ENCODE assay signal across 22 mouse cellular contexts in the genomic region with DNA sequence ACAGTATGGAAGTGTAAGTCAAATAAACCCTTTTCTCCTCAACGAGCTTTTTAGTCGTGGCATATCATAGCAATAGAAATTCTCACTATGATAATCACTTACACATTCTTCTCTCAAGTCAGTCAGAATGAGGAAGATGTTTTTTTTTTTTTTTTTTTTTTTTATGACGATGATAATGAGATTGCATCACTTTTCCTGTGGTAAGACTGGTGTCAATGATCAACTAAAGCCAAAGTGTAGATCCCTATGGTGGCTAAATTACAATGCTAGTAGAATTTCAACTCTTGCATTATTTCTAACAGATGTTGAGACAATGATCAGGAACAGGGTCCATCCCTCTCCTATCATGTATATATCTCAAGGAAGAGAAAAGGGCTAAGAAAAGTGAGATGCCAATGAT.
DNase-seq lines count a peak whose midpoint lies in the region; ATAC-seq and TF ChIP-seq lines count a peak whose summit lies in the region.
"Had no signal": no experiment of that assay in that cellular context is flagged by ENCODE, and none has a peak within 500 bp of the region (broad histone marks: within the 10 kb centered on the region; RNA-seq: fewer than 3 reads in every experiment).

No protein-coding gene starts in this region.

- ATAC-seq in common myeloid progenitor, adult 5-6 weeks (replicated peaks; ENCODE audit: low read depth, poor library complexity, severe bottlenecking): peak; percentile 73
- ATAC-seq in megakaryocyte, adult 5-6 weeks (ENCODE audit: poor library complexity, severe bottlenecking): peak; percentile 67
- ATAC-seq: CD4-positive, CD25-positive, alpha-beta regulatory T cell, adult 4 months; forebrain, embryonic 13.5 days; forebrain, embryonic 15.5 days; forebrain, postnatal 0 days had no signal

- H3K27ac ChIP-seq in layer of hippocampus, adult 2 months: no peak overlapping the region
- H3K27ac ChIP-seq: embryonic facial prominence, embryonic 10.5 days; embryonic facial prominence, embryonic 12.5 days; forebrain, embryonic 13.5 days; forebrain, embryonic 15.5 days had no signal

- TF ChIP-seq CTCF in layer of hippocampus, adult 2 months (conservative IDR thresholded peaks at IDR 0.05): no peak

- intact Hi-C loops in left cerebral cortex, postnatal 36 days (cut with DNase I): no loop called here

- H3K4me3 ChIP-seq in layer of hippocampus, adult 2 months: no peak overlapping the region
- H3K4me3 ChIP-seq: embryonic facial prominence, embryonic 10.5 days; embryonic facial prominence, embryonic 12.5 days; forebrain, embryonic 13.5 days; forebrain, embryonic 15.5 days had no signal

- DNase-seq in 416B (ENCODE audit: low read depth): peak; percentile 5
- DNase-seq in left cerebral cortex, postnatal 36 days (ENCODE audit: low spot score in 2 of 2): no peak
- no peak for DNase-seq in kidney, adult 9 months
- no peak for DNase-seq in layer of hippocampus, adult 2 months (ENCODE audit: low spot score in 2 of 2)
- DNase-seq: adrenal gland, adult 2 months; adrenal gland, postnatal 10 days; adrenal gland, postnatal 25 days; B cell, adult 2 months; cerebellum, adult 11 months; cerebellum, adult 18-20 months; cerebellum, adult 8-10 months; cerebellum, adult 9-11 months; cerebellum, postnatal 14 days; cerebellum, postnatal 36 days; forebrain, postnatal 0 days had no signal
